Mouse (Mus musculus) hindbrain, embryonic 15.5 days (tissue): Measurements from ENCODE around the gene Cbx3. TPM values are rescaled to one million over a fixed set of nuclear protein-coding genes. Genes with fewer than 3 reads are reported as not detected.

ENCODE experiments used
- polyA plus RNA-seq: library from polyadenylated mRNA; unstranded; fragments of >200 nt; fragmentation: Nextera tagmentation; extraction: Ambion mirVana; gene quantifications from 2 replicates; pipeline ENCODE4 v1.2.1, GENCODE M21; 2015

Cbx3 gene
- polyA plus RNA-seq, 1 experiment from 2014 or later: 335 TPM

Other genes starting within 250 kb of the Cbx3 start
- 7.4 and 7.5 TPM in 2 replicates for gene Nfe2l3, start 37.7 kb upstream of the Cbx3 start, polyA plus RNA-seq
- 1,277 and 1,313 TPM in 2 replicates for gene Hnrnpa2b1, start 466 bp upstream of the Cbx3 start, polyA plus RNA-seq
- gene Snx10, start 53.5 kb downstream of the Cbx3 start, polyA plus RNA-seq: 61.6 and 62.0 TPM in 2 replicates